Mouse (Mus musculus) hindbrain, embryonic 14.5 days (tissue): ENCODE data around the gene Ccr10. TPM values are rescaled to one million over a fixed set of nuclear protein-coding genes. Genes with fewer than 3 reads are reported as not detected.
"Not testable (repeated sequence)": the region's sequence is repeated elsewhere in the genome, so short reads cannot be mapped to it uniquely, and the experiment has no call there.

Experiments
- ATAC-seq: fragments of 200-750 bp; cut with Nextera tagmentation; 2 replicates; pipeline ENCODE4 v1.8.0; 2017; ENCODE audit warnings: moderate number of reproducible peaks, mild to moderate bottlenecking, moderate TSS enrichment, moderate library complexity; ENCODE audit not compliant: low FRiP score
- DNase-seq: peaks from one replicate; pipeline ENCODE4 v3.0.0-alpha.2; 2015; ENCODE audit warnings: low spot score
- H3K27ac ChIP-seq: fragments of 300-500 bp; sonication (generic); 2 replicates; pipeline ENCODE4 v1.5.1; 2014; ENCODE audit warnings: mild to moderate bottlenecking, moderate library complexity
- H3K27me3 ChIP-seq: fragments of 300-500 bp; sonication (generic); 2 replicates; pipeline ENCODE4 v1.6.1; 2014; ENCODE audit warnings: mild to moderate bottlenecking, low read length, mixed read lengths; ENCODE audit not compliant: control insufficient read depth, insufficient read depth
- H3K36me3 ChIP-seq: fragments of 300-500 bp; sonication (generic); replicated peaks from 2 replicates; pipeline ENCODE4 v1.6.1; 2014; ENCODE audit not compliant: control insufficient read depth, insufficient read depth
- H3K4me1 ChIP-seq: fragments of 300-500 bp; sonication (generic); replicated peaks from 2 replicates; pipeline ENCODE4 v1.6.1; 2014; ENCODE audit warnings: antibody characterized with exemption, low read length, mixed read lengths; ENCODE audit not compliant: control insufficient read depth, insufficient read depth
- H3K4me2 ChIP-seq: fragments of 300-500 bp; sonication (generic); replicated peaks from 2 replicates; pipeline ENCODE4 v1.6.1; 2014; ENCODE audit warnings: mild to moderate bottlenecking, moderate library complexity
- H3K4me3 ChIP-seq: fragments of 300-500 bp; sonication (generic); replicated peaks from 2 replicates; pipeline ENCODE4 v1.5.1; 2014; ENCODE audit warnings: mild to moderate bottlenecking, low read length
- H3K9ac ChIP-seq: fragments of 300-500 bp; sonication (generic); 2 replicates; pipeline ENCODE4 v1.6.1; 2014
- H3K9me3 ChIP-seq: fragments of 300-500 bp; sonication (generic); 2 replicates; pipeline ENCODE4 v1.6.1; 2016; ENCODE audit warnings: low read length; ENCODE audit not compliant: control insufficient read depth
- WGBS: fragments of 180-500 bp; shearing (Covaris S2); extraction: QIAGEN DNeasy Blood & Tissue Kit; methylation state at CpG from one replicate; pipeline ENCODE4 v1.1.7; 2014; 5-methylcytosine and 5-hydroxymethylcytosine counted together
- microRNA-seq: library from miRNA; unstranded; fragments of <30 nt; microRNA quantifications from one replicate; pipeline ENCODE4, GENCODE M21; 2016
- polyA plus RNA-seq: library from polyadenylated mRNA; unstranded; fragments of >200 nt; fragmentation: Nextera tagmentation; extraction: Ambion mirVana; gene quantifications from 2 replicates; pipeline ENCODE4 v1.2.1, GENCODE M21; 2014

Ccr10 gene
- polyA plus RNA-seq, 1 experiment from 2014 or later = 0.25 TPM

- not testable (repeated sequence) for H3K27me3 ChIP-seq, H3K9me3 ChIP-seq, H3K9ac ChIP-seq, ATAC-seq, H3K27ac ChIP-seq, DNase-seq, H3K4me3 ChIP-seq, H3K4me2 ChIP-seq
- Histone ChIP-seq H3K36me3 (peaks cover 37% of the 10 kb centered on the region), H3K4me1 (peaks cover 13% of the 10 kb centered on the region)
- WGBS = 95% methylated on average over 8 of the region's 8 CpGs
Observed at GRCm38 (mm10) chr11:101124494-101124893, 50.7 kb downstream of the Ccr10 start.

Small RNAs within 50 kb of the gene (microRNA-seq; reads per million reads assigned to microRNA genes)
- not detected for gene Gm27626

Other genes starting within 250 kb of the Ccr10 start
- 49.1 and 50.6 TPM in 2 replicates for gene Stat3, start 235.9 kb downstream of the Ccr10 start, polyA plus RNA-seq
- 20.1 and 21.1 TPM in 2 replicates for gene Cavin1, start 204.6 kb downstream of the Ccr10 start, polyA plus RNA-seq
- 143 and 152 TPM in 2 replicates for gene Atp6v0a1, start 166.0 kb downstream of the Ccr10 start, polyA plus RNA-seq
- gene Naglu, start 105.4 kb downstream of the Ccr10 start, polyA plus RNA-seq = 10.2 and 11.3 TPM in 2 replicates
- gene Hsd17b1, start 97.0 kb downstream of the Ccr10 start, polyA plus RNA-seq = 0.31 TPM in 1 of 2 replicates, not detected in the other
- gene Coasy, start 92.9 kb downstream of the Ccr10 start, polyA plus RNA-seq = 37.2 and 45.3 TPM in 2 replicates
- gene Mlx, start 88.2 kb downstream of the Ccr10 start, polyA plus RNA-seq = 84.0 and 86.6 TPM in 2 replicates
- 16.4 and 20.7 TPM in 2 replicates for gene Psmc3ip, start 80.0 kb downstream of the Ccr10 start, polyA plus RNA-seq
- 13.0 and 14.2 TPM in 2 replicates for gene Retreg3, start 55.5 kb downstream of the Ccr10 start, polyA plus RNA-seq
- 64.0 and 64.1 TPM in 2 replicates for gene Tubg1, start 55.5 kb downstream of the Ccr10 start, polyA plus RNA-seq
- gene Tubg2, start 19.5 kb downstream of the Ccr10 start, polyA plus RNA-seq = 48.6 and 50.6 TPM in 2 replicates
- gene Cntnap1, start 4.9 kb downstream of the Ccr10 start, polyA plus RNA-seq = 6.0 and 6.5 TPM in 2 replicates
- gene Plekhh3, start 4.1 kb downstream of the Ccr10 start, polyA plus RNA-seq = 7.7 and 9.5 TPM in 2 replicates
- 26.9 and 37.2 TPM in 2 replicates for gene Ezh1, start 51.0 kb upstream of the Ccr10 start, polyA plus RNA-seq
- 102 and 117 TPM in 2 replicates for gene Ramp2, start 70.6 kb upstream of the Ccr10 start, polyA plus RNA-seq
- gene Vps25, start 78.3 kb upstream of the Ccr10 start, polyA plus RNA-seq = 122 and 133 TPM in 2 replicates
- 5.3 and 6.0 TPM in 2 replicates for gene Wnk4, start 85.1 kb upstream of the Ccr10 start, polyA plus RNA-seq
- gene Cntd1, start 103.6 kb upstream of the Ccr10 start, polyA plus RNA-seq = 0.42 and 0.91 TPM in 2 replicates
- 242 and 256 TPM in 2 replicates for gene Coa3, start 103.7 kb upstream of the Ccr10 start, polyA plus RNA-seq
- 172 and 176 TPM in 2 replicates for gene Becn1, start 126.8 kb upstream of the Ccr10 start, polyA plus RNA-seq
- gene Psme3, start 140.8 kb upstream of the Ccr10 start, polyA plus RNA-seq = 89.7 and 97.3 TPM in 2 replicates
- gene Aoc2, start 149.6 kb upstream of the Ccr10 start, polyA plus RNA-seq = 1.3 and 1.6 TPM in 2 replicates
- gene Aoc3, start 155.2 kb upstream of the Ccr10 start, polyA plus RNA-seq = 0.21 and 0.28 TPM in 2 replicates
- gene G6pc, start 192.1 kb upstream of the Ccr10 start, polyA plus RNA-seq = not detected in 2 replicates
- 82.4 and 85.3 TPM in 2 replicates for gene Aarsd1, start 242.2 kb upstream of the Ccr10 start, polyA plus RNA-seq
- gene Gm27029, start 249.4 kb upstream of the Ccr10 start, polyA plus RNA-seq = 7.3 and 8.8 TPM in 2 replicates
- 23.1 and 24.1 TPM in 2 replicates for gene Rundc1, start 249.6 kb upstream of the Ccr10 start, polyA plus RNA-seq
- 1.9 and 2.2 TPM in 2 replicates for gene Ptges3l, start 249.9 kb upstream of the Ccr10 start, polyA plus RNA-seq